ENCODE assay signal across 14 mouse cellular contexts in the genomic region with DNA sequence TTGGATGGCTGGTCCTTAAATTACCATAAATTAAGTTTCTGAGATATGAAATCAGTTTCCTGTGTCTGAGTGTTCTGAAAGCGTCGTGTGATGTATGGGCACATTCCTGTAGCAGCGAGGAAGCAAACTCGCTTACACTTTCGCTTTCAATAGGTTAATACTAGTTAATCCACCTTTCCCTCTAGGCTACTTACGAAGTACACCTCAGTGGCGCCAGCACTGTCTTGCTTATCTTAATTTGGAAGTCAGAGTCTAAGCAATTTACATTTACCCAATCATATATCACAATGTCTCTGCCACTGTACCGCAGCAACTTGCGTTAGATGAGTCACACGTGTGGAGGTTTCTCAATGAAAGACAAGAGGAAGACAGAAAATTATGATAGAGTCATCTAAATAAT. TPM values are rescaled to one million over a fixed set of nuclear protein-coding genes. Genes with fewer than 3 reads are reported as not detected.
A peak's percentile ranks its signal among the peaks of the same experiment; 100 is the strongest.
DNase-seq lines count a peak whose midpoint lies in the region; ATAC-seq lines count a peak whose summit lies in the region.
"Had no signal": no experiment of that assay in that cellular context is flagged by ENCODE, and none has a peak within 500 bp of the region (broad histone marks: within the 10 kb centered on the region; RNA-seq: fewer than 3 reads in every experiment).

No protein-coding gene starts in this region.

- no peak overlapping the region for H3K27ac ChIP-seq in heart, embryonic 11.5 days (ENCODE audit: low read depth, low read length)
- no peak overlapping the region for H3K27ac ChIP-seq in lung, embryonic 15.5 days
- no peak overlapping the region for H3K27ac ChIP-seq in stomach, embryonic 16.5 days (ENCODE audit: low read length)
- H3K27ac ChIP-seq in midbrain, embryonic 11.5 days (ENCODE audit: low read depth, low read length), result no peak overlapping the region
- H3K27ac ChIP-seq: hindbrain, embryonic 14.5 days; midbrain, embryonic 10.5 days had no signal

- H3K9me3 ChIP-seq in heart, embryonic 11.5 days (replicated peaks; ENCODE audit: control insufficient read depth, low read length), result no peaks in the 10 kb centered on the region
- H3K9me3 ChIP-seq in lung, embryonic 15.5 days, result no peaks in the 10 kb centered on the region
- H3K9me3 ChIP-seq in stomach, embryonic 16.5 days (replicated peaks; ENCODE audit: control insufficient read depth, low read length), result no peaks in the 10 kb centered on the region
- H3K9me3 ChIP-seq in midbrain, embryonic 11.5 days (ENCODE audit: control insufficient read depth, low read length), result no peaks in the 10 kb centered on the region
- H3K9me3 ChIP-seq: midbrain, embryonic 10.5 days had no signal

- H3K4me3 ChIP-seq in heart, embryonic 11.5 days (ENCODE audit: low read depth, low read length), result no peak overlapping the region
- H3K4me3 ChIP-seq in lung, embryonic 15.5 days, result peak overlapping the region; percentile 11
- H3K4me3 ChIP-seq in stomach, embryonic 16.5 days (replicated peaks; ENCODE audit: low read length), result peak overlapping the region; percentile 29
- no peak overlapping the region for H3K4me3 ChIP-seq in midbrain, embryonic 11.5 days (ENCODE audit: low read depth, low read length)
- H3K4me3 ChIP-seq: midbrain, embryonic 10.5 days had no signal

- 71% methylated on average over 10 of the region's 10 CpGs for WGBS in heart, embryonic 11.5 days (ENCODE audit: insufficient replicate concordance)
- 41% methylated on average over 10 of the region's 10 CpGs for WGBS in lung, embryonic 15.5 days
- 36% methylated on average over 10 of the region's 10 CpGs for WGBS in stomach, embryonic 16.5 days
- WGBS in midbrain, embryonic 11.5 days, result 92% methylated on average over 10 of the region's 10 CpGs

- no peak for ATAC-seq in heart, embryonic 11.5 days (replicated peaks; ENCODE audit: insufficient number of reproducible peaks, low FRiP score, low TSS enrichment)
- ATAC-seq in lung, embryonic 15.5 days (ENCODE audit: borderline replicate concordance, extremely low read depth, low FRiP score, low TSS enrichment), result no peak
- peak; percentile 84 for ATAC-seq in inflammation-experienced regulatory T-cells, adult 6 months
- ATAC-seq in stomach, embryonic 16.5 days (ENCODE audit: insufficient read depth, low FRiP score), result no peak
- ATAC-seq in midbrain, embryonic 11.5 days (ENCODE audit: low FRiP score), result no peak

- no peak overlapping the region for H3K9ac ChIP-seq in heart, embryonic 11.5 days (ENCODE audit: low read depth, low read length)
- no peak overlapping the region for H3K9ac ChIP-seq in lung, embryonic 15.5 days
- no peak overlapping the region for H3K9ac ChIP-seq in stomach, embryonic 16.5 days (ENCODE audit: low read length)
- no peak overlapping the region for H3K9ac ChIP-seq in midbrain, embryonic 11.5 days (ENCODE audit: low read length)
- H3K9ac ChIP-seq: hindbrain, embryonic 14.5 days had no signal

- no peaks in the 10 kb centered on the region for H3K36me3 ChIP-seq in heart, embryonic 11.5 days (ENCODE audit: control insufficient read depth, insufficient read depth, low read length)
- H3K36me3 ChIP-seq in lung, embryonic 15.5 days, result no peaks in the 10 kb centered on the region
- no peaks in the 10 kb centered on the region for H3K36me3 ChIP-seq in stomach, embryonic 16.5 days (ENCODE audit: control insufficient read depth, insufficient read depth, low read length)
- no peaks in the 10 kb centered on the region for H3K36me3 ChIP-seq in midbrain, embryonic 11.5 days (ENCODE audit: control insufficient read depth, insufficient read depth, low read length)
- H3K36me3 ChIP-seq: midbrain, embryonic 10.5 days had no signal

- intact Hi-C loops in heart, postnatal 10 days (cut with DNase I), result loop anchor here (5.0 to 10.0 kb wide), 3 partner anchors 165 to 1898 kb away; a partner anchor contains a TSS

- no peaks in the 10 kb centered on the region for H3K27me3 ChIP-seq in heart, embryonic 11.5 days (ENCODE audit: control insufficient read depth, insufficient read depth, low read length)
- no peaks in the 10 kb centered on the region for H3K27me3 ChIP-seq in lung, embryonic 15.5 days
- no peaks in the 10 kb centered on the region for H3K27me3 ChIP-seq in stomach, embryonic 16.5 days (ENCODE audit: control insufficient read depth, insufficient read depth, low read length)
- no peaks in the 10 kb centered on the region for H3K27me3 ChIP-seq in midbrain, embryonic 11.5 days (ENCODE audit: control insufficient read depth, insufficient read depth, low read length)

- 0 out of 2 replicates have a peak overlapping the region, but pooled peaks have one; percentile 10 for H3K4me2 ChIP-seq in heart, embryonic 11.5 days
- H3K4me2 ChIP-seq in lung, embryonic 15.5 days, result peak overlapping the region; percentile 41
- peak overlapping the region; percentile 43 for H3K4me2 ChIP-seq in stomach, embryonic 16.5 days (ENCODE audit: low read depth, low read length)
- H3K4me2 ChIP-seq in midbrain, embryonic 11.5 days, result no peak overlapping the region
- H3K4me2 ChIP-seq: hindbrain, embryonic 14.5 days had no signal

- DNase-seq in heart, postnatal 10 days, result no peak
- DNase-seq in lung, postnatal 4 days, result no peak
- no peak for DNase-seq in midbrain, embryonic 11.5 days (ENCODE audit: low spot score, missing footprints)
- no peak for DNase-seq in spleen, postnatal 14 days (ENCODE audit: low spot score in 2 of 2)
- DNase-seq: embryo, embryonic 11 days; spleen, adult 18-20 months had no signal

- H3K4me1 ChIP-seq in heart, embryonic 11.5 days (ENCODE audit: control insufficient read depth, insufficient read depth, low read length), result no peaks in the 10 kb centered on the region
- 0 out of 2 replicates have a peak, but pooled peaks cover 5% of the 10 kb centered on the region for H3K4me1 ChIP-seq in lung, embryonic 15.5 days
- H3K4me1 ChIP-seq in stomach, embryonic 16.5 days (ENCODE audit: control insufficient read depth, insufficient read depth, low read length), result no peaks in the 10 kb centered on the region
- no peaks in the 10 kb centered on the region for H3K4me1 ChIP-seq in midbrain, embryonic 11.5 days (ENCODE audit: control insufficient read depth, insufficient read depth, low read length)
- H3K4me1 ChIP-seq: midbrain, embryonic 10.5 days had no signal

RNA-seq across cellular contexts. Expression of a gene that starts 36.3 kb away (rescaled TPM):
- not detected in 2 replicates for polyA plus RNA-seq in heart, embryonic 11.5 days (2014; fragmentation: Nextera tagmentation; extraction: Ambion mirVana)
- total RNA-seq in heart, postnatal 10 days (2021), result not detected
- polyA plus RNA-seq in lung, embryonic 15.5 days (2015; fragmentation: Nextera tagmentation; extraction: Ambion mirVana), result not detected in 2 replicates
- polyA plus RNA-seq in inflammation-experienced regulatory T-cells, adult 6 months (2017; shearing (Covaris generic)), result under 1 TPM in 1 of 3 experiments, not detected in 2; 0.54 TPM
- polyA plus RNA-seq in stomach, embryonic 16.5 days (2015; fragmentation: Nextera tagmentation; extraction: Ambion mirVana), result not detected in 2 replicates
- not detected in 2 replicates for polyA plus RNA-seq in midbrain, embryonic 11.5 days (2014; fragmentation: Nextera tagmentation; extraction: Ambion mirVana)
- total RNA-seq: left cerebral cortex, postnatal 10 days had no signal
- polyA plus RNA-seq: C2C12; hindbrain, embryonic 14.5 days; midbrain, embryonic 10.5 days had no signal

RNA-seq across cellular contexts. Expression of a gene that starts 59.0 kb away (rescaled TPM):
- 223 and 238 TPM in 2 replicates for polyA plus RNA-seq in heart, embryonic 11.5 days (2014; fragmentation: Nextera tagmentation; extraction: Ambion mirVana)
- total RNA-seq in heart, postnatal 10 days (2021), result 100 to 1,000 TPM; 137 to 153 TPM
- polyA plus RNA-seq in lung, embryonic 15.5 days (2015; fragmentation: Nextera tagmentation; extraction: Ambion mirVana), result 179 and 187 TPM in 2 replicates
- 100 to 1,000 TPM; 133 to 204 (median 162) TPM for polyA plus RNA-seq in inflammation-experienced regulatory T-cells, adult 6 months (2017; shearing (Covaris generic))
- polyA plus RNA-seq in stomach, embryonic 16.5 days (2015; fragmentation: Nextera tagmentation; extraction: Ambion mirVana), result 175 and 181 TPM in 2 replicates
- polyA plus RNA-seq in midbrain, embryonic 11.5 days (2014; fragmentation: Nextera tagmentation; extraction: Ambion mirVana), result 292 and 312 TPM in 2 replicates

RNA-seq across cellular contexts. Expression of a gene that starts 60.0 kb away (rescaled TPM):
- 28.6 and 34.0 TPM in 2 replicates for polyA plus RNA-seq in heart, embryonic 11.5 days (2014; fragmentation: Nextera tagmentation; extraction: Ambion mirVana)
- total RNA-seq in heart, postnatal 10 days (2021), result 10 to 100 TPM; 19.7 to 23.8 TPM
- polyA plus RNA-seq in lung, embryonic 15.5 days (2015; fragmentation: Nextera tagmentation; extraction: Ambion mirVana), result 36.7 and 37.2 TPM in 2 replicates
- 10 to 100 TPM; 37.6 to 51.3 (median 47.3) TPM for polyA plus RNA-seq in inflammation-experienced regulatory T-cells, adult 6 months (2017; shearing (Covaris generic))
- polyA plus RNA-seq in stomach, embryonic 16.5 days (2015; fragmentation: Nextera tagmentation; extraction: Ambion mirVana), result 40.8 and 44.3 TPM in 2 replicates
- polyA plus RNA-seq in midbrain, embryonic 11.5 days (2014; fragmentation: Nextera tagmentation; extraction: Ambion mirVana), result 30.9 and 33.8 TPM in 2 replicates

Comparison
In these comparisons a context has a peak if more than half of its experiments do, and no peak if none do; other contexts are left out.
1. H3K4me3 ChIP-seq: peak in lung, embryonic 15.5 days (single experiment) and stomach, embryonic 16.5 days (single experiment); none in heart, embryonic 11.5 days (single experiment) and midbrain, embryonic 11.5 days (single experiment).